Mouse (Mus musculus): Measurements from ENCODE around the gene Olfr368. TPM values are rescaled to one million over a fixed set of nuclear protein-coding genes. Genes with fewer than 3 reads are reported as not detected.

Gene Olfr368
- not detected for total RNA-seq (2021)
- long read RNA-seq, experiment 1, result 0 reads
- long read RNA-seq, experiment 2, result 0 reads

GRCm38 (mm10) chr2:37326215-37326614 is at the start of gene Olfr368:
Gene Olfr368 (plus strand): TSS chr2:37326515.
- DNase-seq, result no peak

GRCm38 (mm10) chr2:37333321-37333720 is 7.0 kb downstream of the Olfr368 start:
- DNase-seq, result no peak

- peak; percentile 47 for DNase-seq
Observed at GRCm38 (mm10) chr2:37338497-37339187, 12.3 kb downstream of the Olfr368 start.

GRCm38 (mm10) chr2:37351671-37352070 is 25.4 kb downstream of the Olfr368 start:
- no peak for DNase-seq

GRCm38 (mm10) chr2:37355571-37355970 is 29.3 kb downstream of the Olfr368 start:
- no peak for DNase-seq

DNA sequence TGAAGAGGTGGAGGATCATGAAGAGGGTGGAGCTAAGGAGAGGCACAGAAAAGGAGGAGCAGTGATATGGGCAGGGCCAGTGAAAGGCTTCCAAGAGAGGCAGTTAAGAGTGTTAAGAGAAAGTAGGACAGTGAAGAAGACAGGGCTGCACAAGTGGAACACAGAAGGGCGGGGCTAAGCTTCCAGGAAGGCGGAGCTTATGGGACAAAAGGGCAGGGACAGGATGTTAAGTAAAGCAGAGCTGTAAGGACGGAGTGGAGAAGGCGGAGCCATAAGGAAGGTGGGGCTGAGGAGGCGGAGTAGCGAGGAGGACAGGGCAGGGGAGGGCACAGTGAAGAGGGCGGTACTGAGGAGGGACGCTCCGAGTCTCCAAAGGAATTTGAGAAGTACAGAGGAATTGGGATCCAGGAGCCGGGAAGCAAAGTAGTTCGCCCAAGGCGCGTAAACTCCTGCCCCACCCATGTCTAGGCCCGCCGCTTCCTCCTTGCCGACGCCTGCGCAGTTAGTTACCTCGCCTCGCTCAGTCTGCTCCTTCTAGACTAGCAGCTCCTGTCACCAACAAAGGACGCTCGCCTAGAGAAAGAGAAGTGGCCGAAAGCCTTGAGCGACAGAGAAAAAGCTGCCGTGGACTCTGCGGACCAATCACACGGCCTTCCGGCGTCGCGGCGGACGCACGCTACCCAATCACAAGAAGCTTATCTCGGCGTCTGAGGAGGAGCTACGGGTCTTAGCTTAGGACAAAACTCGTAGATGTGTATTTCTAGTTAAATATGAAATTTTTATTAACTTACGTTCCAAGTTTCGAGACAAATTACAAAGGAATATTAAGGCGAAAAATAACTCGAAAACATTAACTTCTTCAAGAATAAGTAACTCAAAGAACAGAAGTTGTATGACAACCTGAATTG is 32.6 kb downstream of the Olfr368 start, which contains the start of gene Pdcl:
Gene Pdcl, minus strand, starts transcription at position 700 of the 908 bp plus-strand sequence.
- peak; percentile 77 for DNase-seq

DNA sequence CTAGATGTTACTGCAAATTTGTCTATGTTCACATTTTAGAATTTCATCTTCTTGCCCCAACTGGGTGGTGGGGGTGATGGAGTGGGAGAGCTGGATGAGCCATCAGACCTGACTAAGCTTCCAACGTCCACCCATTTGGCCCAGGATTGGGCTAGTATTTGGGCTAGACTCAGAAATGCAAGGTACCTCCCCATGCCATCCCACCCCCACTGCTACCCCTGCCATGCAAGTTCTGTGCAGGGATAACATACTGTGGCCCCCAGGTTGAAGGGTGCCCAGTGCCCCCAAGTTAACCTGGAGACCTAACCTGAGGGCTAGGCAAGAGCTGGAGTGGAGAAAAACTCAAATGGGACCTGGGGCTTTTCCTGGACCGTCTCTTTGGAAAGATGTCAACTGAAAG is 33.6 kb downstream of the Olfr368 start:
- no peak for DNase-seq

GRCm38 (mm10) chr2:37370651-37371050 is 44.3 kb downstream of the Olfr368 start:
- no peak for DNase-seq

- DNase-seq, result no peak
Observed at GRCm38 (mm10) chr2:37376018-37376417, 49.7 kb downstream of the Olfr368 start.

GRCm38 (mm10) chr2:37380189-37380588 is 53.9 kb downstream of the Olfr368 start:
- peak; percentile 39 for DNase-seq

Other genes with a start within 250 kb of the Olfr368 start
- not detected for gene Olfr361, start 237.2 kb upstream of the Olfr368 start, total RNA-seq (2021)
- gene Olfr362, start 208.6 kb upstream of the Olfr368 start, total RNA-seq (2021), result not detected
- not detected for gene Olfr364-ps1, start 187.2 kb upstream of the Olfr368 start, total RNA-seq (2021)
- gene Olfr365, start 138.3 kb upstream of the Olfr368 start, total RNA-seq (2021), result not detected
- not detected for gene Olfr366, start 114.9 kb upstream of the Olfr368 start, total RNA-seq (2021)
- gene Pdcl, start 32.8 kb downstream of the Olfr368 start, total RNA-seq (2021), result 10 to 100 TPM; 21.6 to 26.2 TPM
- gene Rc3h2, start 96.4 kb downstream of the Olfr368 start, total RNA-seq (2021), result 10 to 100 TPM; 33.2 to 42.5 TPM
- gene Zbtb26, start 116.6 kb downstream of the Olfr368 start, total RNA-seq (2021), result 1 to 10 TPM; 2.5 to 4.4 TPM
- 1 to 10 TPM; 4.4 to 4.7 TPM for gene Zbtb6, start 116.7 kb downstream of the Olfr368 start, total RNA-seq (2021)
- 10 to 100 TPM; 32.5 to 40.7 TPM for gene Rabgap1, start 116.8 kb downstream of the Olfr368 start, total RNA-seq (2021)
- 1 to 10 TPM; 1.0 to 1.4 TPM for gene Gpr21, start 189.8 kb downstream of the Olfr368 start, total RNA-seq (2021)

Measured in gastrocnemius, postnatal 10 days (tissue).